Mouse (Mus musculus): ENCODE measurements around the gene Twnk. TPM values are rescaled to one million over a fixed set of nuclear protein-coding genes. Genes with fewer than 3 reads are reported as not detected.

Twnk gene
- polyA plus RNA-seq, 1 experiment from 2014 or later = 9.4 TPM

DNA sequence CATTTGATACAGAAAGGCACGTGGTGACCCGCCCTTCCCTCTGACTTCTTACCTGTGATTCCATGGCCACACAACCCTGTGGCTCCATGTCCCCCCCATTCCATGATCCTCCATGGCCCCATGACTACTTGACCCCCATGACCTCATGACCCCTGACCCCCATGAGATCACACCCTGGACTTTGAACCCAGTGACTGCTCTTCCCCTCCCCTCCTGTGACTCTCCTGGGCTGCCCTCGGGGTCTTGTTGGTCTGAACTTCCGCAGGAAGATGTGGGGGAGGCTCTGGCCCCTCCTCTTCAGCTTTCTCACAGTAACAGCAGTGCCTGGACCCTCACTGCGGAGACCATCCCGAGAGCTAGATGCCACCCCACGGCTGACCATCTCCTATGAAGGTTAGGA is 13.2 kb upstream of the Twnk start:
- no peak overlapping the region for H3K4me3 ChIP-seq (replicated peaks; ENCODE audit: low read length)
- DNase-seq (ENCODE audit: low spot score) (no peak), ATAC-seq (ENCODE audit: low FRiP score) (no peak)
- peak overlapping the region; percentile 38; the same call in 1 of the 2 replicates for H3K9ac ChIP-seq
- H3K4me1 ChIP-seq (replicated peaks; ENCODE audit: control insufficient read depth, insufficient read depth, low read length) = peaks cover 29% of the 10 kb centered on the region
- H3K36me3 ChIP-seq (replicated peaks; ENCODE audit: control insufficient read depth, insufficient read depth) = peaks cover 47% of the 10 kb centered on the region
- H3K4me2 ChIP-seq (replicated peaks) = no peak overlapping the region; the same call in 1 of the 2 replicates
- H3K27ac ChIP-seq = no peak overlapping the region
- no peaks in the 10 kb centered on the region for H3K9me3 ChIP-seq (ENCODE audit: control insufficient read depth, low read length)
- whole genome bisulfite sequencing = 49% methylated on average over 7 of the region's 7 CpGs
- no peaks in the 10 kb centered on the region for H3K27me3 ChIP-seq (ENCODE audit: control insufficient read depth, insufficient read depth, low read length)

DNA sequence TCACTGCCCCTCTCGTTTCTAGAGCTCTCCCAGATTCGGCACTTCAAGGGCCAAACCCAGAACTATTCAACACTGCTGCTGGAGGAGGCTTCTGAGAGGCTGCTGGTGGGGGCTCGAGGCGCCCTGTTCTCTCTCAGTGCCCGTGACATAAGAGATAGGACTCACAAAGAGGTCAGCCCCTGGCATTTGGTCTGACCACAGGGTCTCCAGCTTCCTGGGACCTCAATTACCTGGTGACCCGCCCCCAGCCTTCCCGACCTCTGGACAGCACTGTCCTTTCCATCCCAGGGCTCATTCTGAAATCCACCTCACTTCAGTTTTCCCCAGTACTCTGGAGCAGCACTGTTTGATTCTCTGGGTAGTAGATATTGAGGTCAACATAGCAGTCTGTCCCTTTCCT is 12.8 kb upstream of the Twnk start:
- Histone ChIP-seq H3K4me3 (replicated peaks; ENCODE audit: low read length) (no peak overlapping the region), H3K36me3 (replicated peaks; ENCODE audit: control insufficient read depth, insufficient read depth) (peaks cover 52% of the 10 kb centered on the region), H3K4me1 (replicated peaks; ENCODE audit: control insufficient read depth, insufficient read depth, low read length) (peaks cover 29% of the 10 kb centered on the region), H3K9ac (no peak overlapping the region), H3K27me3 (ENCODE audit: control insufficient read depth, insufficient read depth, low read length) (no peaks in the 10 kb centered on the region), H3K27ac (no peak overlapping the region), H3K4me2 (replicated peaks) (no peak overlapping the region), H3K9me3 (ENCODE audit: control insufficient read depth, low read length) (no peaks in the 10 kb centered on the region)
- ATAC-seq (ENCODE audit: low FRiP score) (no peak), DNase-seq (ENCODE audit: low spot score) (no peak)
- WGBS = 73% methylated on average over 7 of the region's 7 CpGs

DNA sequence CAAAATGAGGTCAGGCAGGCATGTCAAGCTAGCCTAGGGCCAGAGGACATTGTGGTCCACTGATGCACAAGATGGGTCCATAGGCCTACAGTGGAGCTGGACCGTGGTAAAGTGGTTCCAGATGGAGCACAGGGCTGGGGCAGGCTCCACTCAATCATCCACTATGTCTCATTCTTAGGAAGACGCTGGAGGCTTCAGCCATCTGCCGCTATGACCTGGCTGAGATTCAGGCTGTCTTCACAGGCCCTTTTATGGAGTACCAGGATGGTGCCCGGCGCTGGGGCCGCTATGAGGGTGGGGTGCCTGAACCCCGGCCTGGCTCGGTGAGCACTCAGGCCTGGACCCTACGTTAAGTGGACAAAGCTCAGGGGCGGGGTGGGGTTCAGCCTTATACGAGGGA is 7.7 kb upstream of the Twnk start:
- Histone ChIP-seq H3K27ac (no peak overlapping the region), H3K9me3 (ENCODE audit: control insufficient read depth, low read length) (no peaks in the 10 kb centered on the region), H3K27me3 (ENCODE audit: control insufficient read depth, insufficient read depth, low read length) (no peaks in the 10 kb centered on the region), H3K36me3 (replicated peaks; ENCODE audit: control insufficient read depth, insufficient read depth) (peaks cover 93% of the 10 kb centered on the region), H3K4me2 (replicated peaks) (no peak overlapping the region), H3K4me3 (replicated peaks; ENCODE audit: low read length) (no peak overlapping the region), H3K9ac (no peak overlapping the region), H3K4me1 (replicated peaks; ENCODE audit: control insufficient read depth, insufficient read depth, low read length) (no peaks in the 10 kb centered on the region)
- no peak for DNase-seq (ENCODE audit: low spot score)
- WGBS = 86% methylated on average over 11 of the region's 11 CpGs
- ATAC-seq (ENCODE audit: low FRiP score) = no peak

DNA sequence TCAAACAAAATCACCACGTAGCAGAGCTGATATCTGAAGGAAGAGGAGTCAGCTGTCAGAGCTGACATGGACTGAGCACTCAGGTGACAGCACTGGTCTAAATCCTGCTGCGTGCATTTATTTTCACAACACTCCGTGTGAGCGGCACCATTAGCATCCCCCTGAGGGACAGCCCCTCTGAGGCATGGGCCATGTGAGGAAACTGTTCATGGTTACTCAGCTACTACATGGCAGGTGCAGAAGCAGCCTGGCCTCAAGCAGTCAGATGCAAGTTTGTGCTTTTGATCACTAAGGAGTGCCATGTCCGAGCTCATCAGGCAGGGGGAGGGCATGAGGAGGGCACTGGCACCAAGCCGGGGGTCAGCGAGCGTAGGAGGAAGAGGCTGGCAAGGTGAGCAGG is 5.8 kb upstream of the Twnk start:
- no peak overlapping the region for H3K27ac ChIP-seq
- H3K27me3 ChIP-seq (ENCODE audit: control insufficient read depth, insufficient read depth, low read length) = no peaks in the 10 kb centered on the region
- H3K4me3 ChIP-seq (replicated peaks; ENCODE audit: low read length) = no peak overlapping the region
- 86% methylated on average over 8 of the region's 8 CpGs for WGBS
- no peak overlapping the region for H3K4me2 ChIP-seq (replicated peaks)
- DNase-seq (ENCODE audit: low spot score) = no peak
- no peak for ATAC-seq (ENCODE audit: low FRiP score)
- H3K9me3 ChIP-seq (ENCODE audit: control insufficient read depth, low read length) = no peaks in the 10 kb centered on the region
- no peaks in the 10 kb centered on the region for H3K4me1 ChIP-seq (replicated peaks; ENCODE audit: control insufficient read depth, insufficient read depth, low read length)
- peaks cover 92% of the 10 kb centered on the region for H3K36me3 ChIP-seq (replicated peaks; ENCODE audit: control insufficient read depth, insufficient read depth)
- H3K9ac ChIP-seq = no peak overlapping the region

DNA sequence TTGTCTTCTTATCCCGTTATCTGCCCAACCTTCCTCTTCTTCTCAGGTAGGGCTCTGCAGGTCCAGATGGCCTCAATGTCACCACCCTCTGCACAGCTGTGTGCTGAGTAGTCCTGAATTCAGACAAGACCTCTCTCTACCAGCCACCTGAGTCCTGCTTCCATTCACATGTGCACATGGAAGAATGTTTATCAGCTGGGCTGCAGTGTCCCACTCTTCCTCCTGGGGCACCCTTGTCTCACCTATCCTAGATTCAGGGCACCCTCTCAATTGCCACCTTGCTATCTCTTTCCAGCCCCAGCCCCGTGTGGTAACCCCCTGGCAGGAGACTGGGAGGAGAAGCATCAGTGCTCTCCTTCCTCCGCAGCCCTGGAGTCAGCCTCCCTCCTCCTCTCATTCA is 3.2 kb upstream of the Twnk start:
- Histone ChIP-seq H3K4me2 (replicated peaks) (no peak overlapping the region), H3K9ac (no peak overlapping the region), H3K36me3 (replicated peaks; ENCODE audit: control insufficient read depth, insufficient read depth) (peaks cover 76% of the 10 kb centered on the region), H3K4me1 (replicated peaks; ENCODE audit: control insufficient read depth, insufficient read depth, low read length) (peaks cover 15% of the 10 kb centered on the region), H3K27me3 (ENCODE audit: control insufficient read depth, insufficient read depth, low read length) (no peaks in the 10 kb centered on the region), H3K9me3 (ENCODE audit: control insufficient read depth, low read length) (no peaks in the 10 kb centered on the region), H3K4me3 (replicated peaks; ENCODE audit: low read length) (no peak overlapping the region), H3K27ac (no peak overlapping the region)
- WGBS = 63% methylated on average over 3 of the region's 3 CpGs
- DNase-seq (ENCODE audit: low spot score) (no peak), ATAC-seq (ENCODE audit: low FRiP score) (no peak)

DNA sequence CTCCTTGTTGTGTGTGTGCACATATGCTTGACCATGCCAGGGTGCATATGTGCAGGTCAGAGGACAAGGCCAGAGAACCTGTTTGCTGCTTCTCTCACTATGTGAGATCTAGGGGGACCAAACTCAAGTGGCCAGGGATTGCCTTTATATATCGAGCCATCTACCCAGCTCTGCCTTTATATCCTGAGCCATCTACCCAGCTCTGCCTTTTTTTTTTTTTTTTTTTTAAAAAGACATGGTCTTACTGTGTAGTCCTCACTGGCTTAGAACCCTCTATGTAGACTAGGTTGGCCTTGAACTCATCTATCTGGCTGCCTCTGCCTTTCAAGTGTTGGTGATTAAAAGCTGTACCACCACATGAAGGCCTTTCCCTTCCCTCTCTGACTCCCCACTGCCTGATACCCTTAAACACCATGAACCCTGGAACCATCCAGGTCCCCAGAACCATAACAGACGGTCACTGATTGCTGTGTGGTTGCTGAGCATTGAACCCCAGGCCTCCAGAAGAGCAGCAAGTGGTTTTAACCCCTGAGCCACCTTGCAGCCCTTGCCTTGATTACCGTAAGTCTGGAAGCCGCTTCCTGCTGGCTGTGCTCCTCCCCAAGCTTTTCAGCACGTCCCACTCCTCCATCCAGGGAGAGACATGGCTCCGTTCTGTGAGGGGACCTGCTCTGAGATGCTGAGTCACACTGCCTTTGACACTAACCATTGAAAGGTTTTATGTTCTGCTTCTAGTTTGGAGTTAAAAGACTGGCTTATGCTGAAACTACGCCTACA is 1.5 kb upstream of the Twnk start:
- Histone ChIP-seq H3K4me3 (replicated peaks; ENCODE audit: low read length) (no peak overlapping the region), H3K4me2 (replicated peaks) (no peak overlapping the region), H3K4me1 (replicated peaks; ENCODE audit: control insufficient read depth, insufficient read depth, low read length) (peaks cover 21% of the 10 kb centered on the region), H3K36me3 (replicated peaks; ENCODE audit: control insufficient read depth, insufficient read depth) (peaks cover 60% of the 10 kb centered on the region), H3K27ac (no peak overlapping the region), H3K27me3 (ENCODE audit: control insufficient read depth, insufficient read depth, low read length) (no peaks in the 10 kb centered on the region), H3K9me3 (ENCODE audit: control insufficient read depth, low read length) (no peaks in the 10 kb centered on the region), H3K9ac (no peak overlapping the region)
- 87% methylated on average over 7 of the region's 7 CpGs for WGBS
- ATAC-seq (ENCODE audit: low FRiP score) (no peak), DNase-seq (ENCODE audit: low spot score) (no peak)

DNA sequence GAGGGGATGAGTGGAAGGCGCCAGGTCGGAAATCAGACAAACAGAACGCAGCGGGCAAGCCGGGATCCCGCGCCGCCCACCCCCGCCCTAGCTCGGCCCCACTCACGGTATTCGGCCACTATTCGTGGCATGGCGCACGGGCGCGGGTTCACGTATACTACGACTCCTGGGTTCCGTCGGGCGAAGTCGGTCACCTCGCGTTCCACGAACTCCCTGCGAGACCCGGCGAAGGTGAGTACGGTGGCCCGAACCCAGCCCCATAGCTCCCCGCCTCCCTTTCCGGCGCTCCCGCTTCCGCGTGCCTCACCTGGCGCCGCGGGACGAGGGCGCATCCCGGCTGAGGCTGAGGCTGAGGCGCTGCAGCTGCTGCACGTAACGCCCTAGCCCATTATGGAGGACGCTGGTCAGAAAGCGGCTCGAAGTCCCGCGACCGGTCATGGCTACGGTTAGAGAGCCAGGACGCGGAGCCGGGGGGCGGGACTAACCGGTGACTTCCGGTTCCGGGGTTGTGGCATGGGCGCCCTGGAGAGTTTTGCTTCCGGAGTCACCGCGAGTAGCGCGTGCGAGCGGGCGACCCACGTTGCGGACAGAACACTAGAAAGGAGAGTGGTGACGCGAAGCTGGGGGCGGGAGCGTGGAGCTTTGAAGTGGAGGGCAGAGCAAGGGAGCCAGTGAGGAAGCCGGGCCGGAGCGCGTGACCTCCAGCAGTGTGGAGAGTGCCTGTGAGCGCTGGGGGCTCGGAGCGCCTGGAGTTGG is 672 bp downstream of the Twnk start, which contains the start of gene Mrpl43:
TSS of gene Mrpl43 (minus strand) at position 486 of the 756 bp plus-strand sequence.
- Histone ChIP-seq H3K36me3 (replicated peaks; ENCODE audit: control insufficient read depth, insufficient read depth) (peaks cover 55% of the 10 kb centered on the region), H3K9ac (peak within 1 kb of the TSS; percentile 71), H3K4me2 (replicated peaks) (peak within 1 kb of the TSS; percentile 96), H3K4me1 (replicated peaks; ENCODE audit: control insufficient read depth, insufficient read depth, low read length) (peaks cover 21% of the 10 kb centered on the region), H3K27me3 (ENCODE audit: control insufficient read depth, insufficient read depth, low read length) (no peaks in the 10 kb centered on the region), H3K9me3 (ENCODE audit: control insufficient read depth, low read length) (no peaks in the 10 kb centered on the region), H3K4me3 (replicated peaks; ENCODE audit: low read length) (peak within 1 kb of the TSS; percentile 80), H3K27ac (peak within 1 kb of the TSS; percentile 58)
- ATAC-seq (ENCODE audit: low FRiP score) (peak; percentile 92), DNase-seq (ENCODE audit: low spot score) (peak; percentile 93)
- WGBS = under 1% methylated on average over 81 of the region's 82 CpGs

DNA sequence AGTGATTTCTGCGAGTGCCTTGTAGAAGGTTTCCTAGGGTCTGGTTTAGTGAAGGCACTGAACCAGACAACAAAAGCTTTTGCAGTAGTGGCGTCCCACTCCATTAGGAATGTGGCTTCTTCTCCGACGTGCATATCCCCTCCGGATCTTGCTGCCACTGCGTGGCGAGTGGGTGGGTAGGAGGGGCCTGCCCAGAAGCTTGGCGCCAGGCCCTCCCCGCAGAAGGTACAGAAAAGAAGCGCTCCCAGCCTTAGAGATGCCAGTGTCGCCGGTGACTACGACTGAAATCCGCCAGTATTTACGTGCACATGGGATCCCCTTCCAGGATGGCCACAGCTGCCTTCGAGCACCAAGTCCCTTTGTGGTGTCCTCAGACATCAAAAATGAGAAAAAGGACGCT is 1.6 kb downstream of the Twnk start:
- DNase-seq (ENCODE audit: low spot score) = no peak
- no peak for ATAC-seq (ENCODE audit: low FRiP score)
- H3K4me2 ChIP-seq (replicated peaks) = peak overlapping the region; percentile 96
- H3K27ac ChIP-seq = peak overlapping the region; percentile 58
- WGBS = 44% methylated on average over 17 of the region's 17 CpGs
- peak overlapping the region; percentile 71 for H3K9ac ChIP-seq
- H3K4me3 ChIP-seq (replicated peaks; ENCODE audit: low read length) = peak overlapping the region; percentile 80
- H3K4me1 ChIP-seq (replicated peaks; ENCODE audit: control insufficient read depth, insufficient read depth, low read length) = peaks cover 21% of the 10 kb centered on the region
- peaks cover 54% of the 10 kb centered on the region for H3K36me3 ChIP-seq (replicated peaks; ENCODE audit: control insufficient read depth, insufficient read depth)
- no peaks in the 10 kb centered on the region for H3K27me3 ChIP-seq (ENCODE audit: control insufficient read depth, insufficient read depth, low read length)
- no peaks in the 10 kb centered on the region for H3K9me3 ChIP-seq (ENCODE audit: control insufficient read depth, low read length)

DNA sequence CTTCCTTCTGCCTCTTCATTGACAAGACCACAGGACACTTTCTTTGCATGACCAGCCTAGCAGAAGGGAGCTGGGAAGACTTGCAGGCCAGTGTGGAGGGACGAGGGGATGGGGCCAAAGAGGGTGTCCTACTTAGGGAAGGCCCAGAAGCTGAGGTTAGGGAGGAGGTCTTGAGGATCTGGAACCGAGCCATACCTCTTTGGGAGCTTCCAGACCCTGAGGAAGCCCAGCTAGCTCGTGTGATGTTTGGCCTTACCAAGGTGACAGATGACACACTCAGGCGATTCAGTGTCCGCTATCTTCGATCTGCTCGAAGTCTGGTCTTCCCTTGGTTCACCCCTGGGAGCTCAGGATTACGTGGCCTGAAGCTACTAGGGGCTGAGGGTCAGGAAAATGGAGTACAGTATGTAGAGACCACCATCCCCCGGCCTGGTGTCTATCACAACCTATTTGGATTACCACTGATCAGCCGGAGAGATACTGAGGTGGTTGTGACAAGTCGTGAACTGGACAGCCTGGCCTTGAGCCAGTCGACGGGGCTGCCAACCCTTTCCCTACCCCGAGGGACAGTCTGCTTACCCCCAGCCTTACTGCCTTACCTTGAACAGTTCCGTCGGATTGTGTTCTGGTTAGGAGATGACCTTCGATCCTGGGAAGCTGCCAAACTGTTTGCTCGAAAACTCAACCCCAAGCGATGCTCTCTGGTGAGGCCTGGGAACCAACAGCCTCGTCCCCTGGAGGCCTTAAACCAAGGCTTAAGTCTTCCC is 2.1 kb downstream of the Twnk start:
- DNase-seq (ENCODE audit: low spot score) (no peak), ATAC-seq (ENCODE audit: low FRiP score) (no peak)
- Histone ChIP-seq H3K4me1 (replicated peaks; ENCODE audit: control insufficient read depth, insufficient read depth, low read length) (peaks cover 21% of the 10 kb centered on the region), H3K36me3 (replicated peaks; ENCODE audit: control insufficient read depth, insufficient read depth) (peaks cover 48% of the 10 kb centered on the region), H3K27me3 (ENCODE audit: control insufficient read depth, insufficient read depth, low read length) (no peaks in the 10 kb centered on the region), H3K9me3 (ENCODE audit: control insufficient read depth, low read length) (no peaks in the 10 kb centered on the region), H3K9ac (peak overlapping the region; percentile 71), H3K4me2 (replicated peaks) (peak overlapping the region; percentile 96), H3K4me3 (replicated peaks; ENCODE audit: low read length) (peak overlapping the region; percentile 80; the same call in 1 of the 2 replicates), H3K27ac (no peak overlapping the region)
- WGBS = 93% methylated on average over 20 of the region's 20 CpGs

Measured in hindbrain, embryonic 14.5 days (tissue).